Mouse (Mus musculus) kidney, embryonic 16.5 days (tissue): ENCODE measurements around the gene Pus3. TPM values are rescaled to one million over a fixed set of nuclear protein-coding genes. Genes with fewer than 3 reads are reported as not detected.

Experiments used
- ATAC-seq: fragments of 200-750 bp; cut with Nextera tagmentation; 2 replicates; pipeline ENCODE4 v1.8.0; 2017; ENCODE audit warnings: moderate TSS enrichment; ENCODE audit not compliant: low FRiP score, low TSS enrichment
- H3K27ac ChIP-seq: fragments of 300-500 bp; sonication (generic); 2 replicates; pipeline ENCODE4 v1.5.1; 2014; ENCODE audit warnings: low read length
- H3K27me3 ChIP-seq: fragments of 300-500 bp; sonication (generic); 2 replicates; pipeline ENCODE4 v1.6.1; 2014; ENCODE audit warnings: low read length, control low read depth, mixed read lengths; ENCODE audit not compliant: insufficient read depth
- H3K36me3 ChIP-seq: fragments of 300-500 bp; sonication (generic); 2 replicates; pipeline ENCODE4 v1.6.1; 2014; ENCODE audit warnings: low read length, control low read depth, mixed read lengths; ENCODE audit not compliant: insufficient read depth
- H3K4me1 ChIP-seq: fragments of 300-500 bp; sonication (generic); 2 replicates; pipeline ENCODE4 v1.6.1; 2014; ENCODE audit warnings: low read length, control low read depth, mixed read lengths; ENCODE audit not compliant: insufficient read depth
- H3K4me2 ChIP-seq: fragments of 300-500 bp; sonication (generic); replicated peaks from 2 replicates; pipeline ENCODE4 v1.6.1; 2014; ENCODE audit warnings: low read depth, low read length
- H3K4me3 ChIP-seq: fragments of 300-500 bp; sonication (generic); 2 replicates; pipeline ENCODE4 v1.5.1; 2014; ENCODE audit warnings: mild to moderate bottlenecking, low read length
- H3K9ac ChIP-seq: fragments of 300-500 bp; sonication (generic); replicated peaks from 2 replicates; pipeline ENCODE4 v1.6.1; 2014; ENCODE audit warnings: low read length
- H3K9me3 ChIP-seq: fragments of 300-500 bp; sonication (generic); 2 replicates; pipeline ENCODE4 v1.6.1; 2016; ENCODE audit warnings: low read length, control low read depth
- WGBS: fragments of 180-500 bp; shearing (Covaris S2); extraction: QIAGEN DNeasy Blood & Tissue Kit; methylation state at CpG from one replicate; pipeline ENCODE4 v1.1.7; 2014; 5-methylcytosine and 5-hydroxymethylcytosine counted together
- polyA plus RNA-seq: library from polyadenylated mRNA; unstranded; fragments of >200 nt; fragmentation: Nextera tagmentation; extraction: Ambion mirVana; gene quantifications from 2 replicates; pipeline ENCODE4 v1.2.1, GENCODE M21; 2015

Pus3 gene
- polyA plus RNA-seq: 20.6 and 24.0 TPM in 2 replicates

GRCm38 (mm10) chr9:35558257-35559008 is at the start of gene Pus3, which contains the start of gene Ddx25:
Gene Pus3, plus strand, starts transcription at chr9:35558595.
Gene Ddx25, minus strand, starts transcription at chr9:35558528.
- H3K36me3 ChIP-seq: peaks cover 10% of the 10 kb centered on the region; the same call in 1 of the 2 replicates
- 1% methylated on average over 55 of the region's 59 CpGs for WGBS
- ATAC-seq: peak; percentile 77
- peak within 1 kb of the TSS; percentile 93 for H3K4me3 ChIP-seq
- no peaks in the 10 kb centered on the region for H3K27me3 ChIP-seq
- H3K9ac ChIP-seq: peak within 1 kb of the TSS; percentile 77
- no peaks in the 10 kb centered on the region for H3K9me3 ChIP-seq
- H3K4me2 ChIP-seq: peak within 1 kb of the TSS; percentile 96
- H3K4me1 ChIP-seq: peaks cover 13% of the 10 kb centered on the region
- H3K27ac ChIP-seq: peak within 1 kb of the TSS; percentile 82

- Histone ChIP-seq H3K27me3 (no peaks in the 10 kb centered on the region), H3K9me3 (no peaks in the 10 kb centered on the region), H3K4me2 (no peak overlapping the region), H3K4me1 (no peaks in the 10 kb centered on the region), H3K9ac (no peak overlapping the region), H3K27ac (no peak overlapping the region), H3K36me3 (no peaks in the 10 kb centered on the region), H3K4me3 (no peak overlapping the region)
- WGBS: 81% methylated on average over 4 of the region's 4 CpGs
- no peak for ATAC-seq
Measured at GRCm38 (mm10) chr9:35513900-35514299, 44.5 kb upstream of the Pus3 start.

GRCm38 (mm10) chr9:35516182-35516581 is 42.2 kb upstream of the Pus3 start:
- ATAC-seq: no peak
- 89% methylated on average over 5 of the region's 5 CpGs for WGBS

GRCm38 (mm10) chr9:35516711-35517110 is 41.7 kb upstream of the Pus3 start:
- no peaks in the 10 kb centered on the region for H3K4me1 ChIP-seq
- H3K27ac ChIP-seq: no peak overlapping the region
- H3K9me3 ChIP-seq: no peaks in the 10 kb centered on the region
- 93% methylated on average over 16 of the region's 16 CpGs for WGBS
- no peak overlapping the region for H3K4me2 ChIP-seq
- H3K36me3 ChIP-seq: no peaks in the 10 kb centered on the region
- H3K4me3 ChIP-seq: no peak overlapping the region
- H3K9ac ChIP-seq: no peak overlapping the region
- no peaks in the 10 kb centered on the region for H3K27me3 ChIP-seq
- ATAC-seq: no peak

More at GRCm38 (mm10) chr9:35516182-35516581, 42.2 kb upstream of the Pus3 start:
- Histone ChIP-seq H3K4me2 (no peak overlapping the region), H3K4me3 (no peak overlapping the region), H3K9me3 (no peaks in the 10 kb centered on the region), H3K27ac (no peak overlapping the region), H3K4me1 (no peaks in the 10 kb centered on the region), H3K36me3 (no peaks in the 10 kb centered on the region), H3K27me3 (no peaks in the 10 kb centered on the region), H3K9ac (no peak overlapping the region)

GRCm38 (mm10) chr9:35518169-35518568 is 40.2 kb upstream of the Pus3 start, which contains the start of gene Gm1113:
Gene Gm1113, minus strand, starts transcription at chr9:35518269.
- H3K9me3 ChIP-seq: no peaks in the 10 kb centered on the region
- WGBS: 78% methylated on average over 3 of the region's 3 CpGs
- no peak for ATAC-seq
- H3K27me3 ChIP-seq: no peaks in the 10 kb centered on the region
- H3K36me3 ChIP-seq: no peaks in the 10 kb centered on the region
- no peak within 1 kb of the TSS for H3K4me3 ChIP-seq
- no peak within 1 kb of the TSS for H3K4me2 ChIP-seq
- H3K9ac ChIP-seq: no peak within 1 kb of the TSS
- no peak within 1 kb of the TSS for H3K27ac ChIP-seq
- no peaks in the 10 kb centered on the region for H3K4me1 ChIP-seq

- ATAC-seq: 0 out of 2 replicates have a peak, but pooled peaks have one; percentile 20
- Histone ChIP-seq H3K36me3 (no peaks in the 10 kb centered on the region), H3K4me1 (peaks cover 7% of the 10 kb centered on the region; the same call in 1 of the 2 replicates), H3K27me3 (no peaks in the 10 kb centered on the region), H3K4me3 (no peak overlapping the region), H3K9me3 (no peaks in the 10 kb centered on the region), H3K9ac (no peak overlapping the region), H3K4me2 (no peak overlapping the region), H3K27ac (no peak overlapping the region)
- 64% methylated on average over 6 of the region's 6 CpGs for WGBS
Measured at GRCm38 (mm10) chr9:35520631-35521348, 37.6 kb upstream of the Pus3 start.

- no peaks in the 10 kb centered on the region for H3K36me3 ChIP-seq
- peaks cover 7% of the 10 kb centered on the region; the same call in 1 of the 2 replicates for H3K4me1 ChIP-seq
- ATAC-seq: no peak
- 68% methylated on average over 2 of the region's 2 CpGs for WGBS
- no peak overlapping the region for H3K4me3 ChIP-seq
- H3K9ac ChIP-seq: no peak overlapping the region
- no peak overlapping the region for H3K27ac ChIP-seq
- no peaks in the 10 kb centered on the region for H3K27me3 ChIP-seq
- no peak overlapping the region for H3K4me2 ChIP-seq
- H3K9me3 ChIP-seq: no peaks in the 10 kb centered on the region
Measured at GRCm38 (mm10) chr9:35522241-35522640, 36.2 kb upstream of the Pus3 start.

- 71% methylated on average over 1 of the region's 1 CpGs for WGBS
- H3K9ac ChIP-seq: no peak overlapping the region
- no peak for ATAC-seq
Measured at GRCm38 (mm10) chr9:35522821-35523515, 35.4 kb upstream of the Pus3 start.

GRCm38 (mm10) chr9:35523541-35523940 is 34.9 kb upstream of the Pus3 start:
- WGBS: 45% methylated on average over 5 of the region's 5 CpGs
- Histone ChIP-seq H3K4me1 (peaks cover 7% of the 10 kb centered on the region; the same call in 1 of the 2 replicates), H3K36me3 (no peaks in the 10 kb centered on the region), H3K9ac (no peak overlapping the region), H3K4me2 (no peak overlapping the region), H3K27ac (no peak overlapping the region), H3K27me3 (no peaks in the 10 kb centered on the region), H3K4me3 (no peak overlapping the region), H3K9me3 (no peaks in the 10 kb centered on the region)
- ATAC-seq: no peak; the same call in 1 of the 2 replicates

More at GRCm38 (mm10) chr9:35522821-35523515, 35.4 kb upstream of the Pus3 start:
- H3K4me2 ChIP-seq: no peak overlapping the region
- H3K4me3 ChIP-seq: no peak overlapping the region
- H3K4me1 ChIP-seq: peaks cover 7% of the 10 kb centered on the region; the same call in 1 of the 2 replicates
- H3K9me3 ChIP-seq: no peaks in the 10 kb centered on the region
- H3K27me3 ChIP-seq: no peaks in the 10 kb centered on the region
- no peak overlapping the region for H3K27ac ChIP-seq
- no peaks in the 10 kb centered on the region for H3K36me3 ChIP-seq
